Mouse (Mus musculus) limb, embryonic 12.5 days (tissue): ENCODE data around the gene Mrpl19. TPM values are rescaled to one million over a fixed set of nuclear protein-coding genes. Genes with fewer than 3 reads are reported as not detected.

Experiments used
- ATAC-seq: fragments of 200-750 bp; cut with Nextera tagmentation; 2 replicates; pipeline ENCODE4 v1.8.0; 2017; ENCODE audit warnings: low read depth, moderate TSS enrichment; ENCODE audit not compliant: insufficient number of reproducible peaks, insufficient read depth, low FRiP score, low TSS enrichment
- H3K27ac ChIP-seq: fragments of 300-500 bp; sonication (generic); 2 replicates; pipeline ENCODE4 v1.5.1; 2016; ENCODE audit warnings: mild to moderate bottlenecking, moderate library complexity
- H3K27me3 ChIP-seq: fragments of 300-500 bp; sonication (generic); 2 replicates; pipeline ENCODE4 v1.6.1; 2016; ENCODE audit warnings: mild to moderate bottlenecking, moderate library complexity
- H3K36me3 ChIP-seq: fragments of 300-500 bp; sonication (generic); 2 replicates; pipeline ENCODE4 v1.6.1; 2016; ENCODE audit warnings: mild to moderate bottlenecking, moderate library complexity
- H3K4me1 ChIP-seq: fragments of 300-500 bp; sonication (generic); replicated peaks from 2 replicates; pipeline ENCODE4 v1.6.1; 2016
- H3K4me2 ChIP-seq: fragments of 300-500 bp; sonication (generic); 2 replicates; pipeline ENCODE4 v1.6.1; 2016; ENCODE audit warnings: mild to moderate bottlenecking, moderate library complexity
- H3K4me3 ChIP-seq: fragments of 300-500 bp; sonication (generic); replicated peaks from 2 replicates; pipeline ENCODE4 v1.5.1; 2016; ENCODE audit warnings: mild to moderate bottlenecking
- H3K9ac ChIP-seq: fragments of 300-500 bp; sonication (generic); replicated peaks from 2 replicates; pipeline ENCODE4 v1.6.1; 2016; ENCODE audit warnings: mild to moderate bottlenecking, moderate library complexity
- H3K9me3 ChIP-seq: fragments of 300-500 bp; sonication (generic); 2 replicates; pipeline ENCODE4 v1.6.1; 2016; ENCODE audit warnings: mild to moderate bottlenecking, moderate library complexity
- WGBS: fragments of 180-500 bp; shearing (Covaris S2); methylation state at CpG from one replicate; pipeline ENCODE4 v1.1.7; 2016; 5-methylcytosine and 5-hydroxymethylcytosine counted together
- polyA plus RNA-seq: library from polyadenylated mRNA; unstranded; fragments of >200 nt; fragmentation: Nextera tagmentation; extraction: Ambion mirVana; gene quantifications from 2 replicates; pipeline ENCODE4 v1.2.1, GENCODE M21; 2016

Gene Mrpl19
- polyA plus RNA-seq, 1 experiment from 2014 or later = 54.8 TPM

- no peak overlapping the region for H3K4me3 ChIP-seq
- no peak for ATAC-seq
- H3K27ac ChIP-seq = no peak overlapping the region
- H3K4me2 ChIP-seq = no peak overlapping the region
- H3K9ac ChIP-seq = no peak overlapping the region
- H3K36me3 ChIP-seq = no peaks in the 10 kb centered on the region
- no peaks in the 10 kb centered on the region for H3K9me3 ChIP-seq
- 88% methylated on average over 7 of the region's 7 CpGs for WGBS
- H3K27me3 ChIP-seq = no peaks in the 10 kb centered on the region
- no peaks in the 10 kb centered on the region for H3K4me1 ChIP-seq
These were observed 5.4 kb upstream of the Mrpl19 start for GRCm38 (mm10) chr6:81971196-81971595.

- H3K4me2 ChIP-seq = peak overlapping the region; percentile 71
- H3K36me3 ChIP-seq = peaks cover 28% of the 10 kb centered on the region
- H3K9ac ChIP-seq = no peak overlapping the region
- H3K27me3 ChIP-seq = no peaks in the 10 kb centered on the region
- WGBS = 44% methylated on average over 2 of the region's 2 CpGs
- no peak; the same call in 1 of the 2 replicates for ATAC-seq
- peaks cover 9% of the 10 kb centered on the region for H3K4me1 ChIP-seq
- peak overlapping the region; percentile 84 for H3K4me3 ChIP-seq
- no peaks in the 10 kb centered on the region for H3K9me3 ChIP-seq
- H3K27ac ChIP-seq = no peak overlapping the region
These were observed 348 bp upstream of the Mrpl19 start for GRCm38 (mm10) chr6:81966068-81966544.

GRCm38 (mm10) chr6:81960284-81960683, 5.5 kb downstream of the Mrpl19 start:
- H3K4me1 ChIP-seq = peaks cover 9% of the 10 kb centered on the region
- H3K36me3 ChIP-seq = peaks cover 86% of the 10 kb centered on the region
- no peak overlapping the region for H3K4me3 ChIP-seq
- H3K27me3 ChIP-seq = no peaks in the 10 kb centered on the region
- peaks cover 7% of the 10 kb centered on the region for H3K9me3 ChIP-seq
- H3K27ac ChIP-seq = no peak overlapping the region
- 84% methylated on average over 1 of the region's 1 CpGs for WGBS
- no peak for ATAC-seq
- no peak overlapping the region for H3K9ac ChIP-seq
- H3K4me2 ChIP-seq = no peak overlapping the region

- no peak overlapping the region for H3K4me2 ChIP-seq
- H3K9me3 ChIP-seq = peaks cover 7% of the 10 kb centered on the region
- no peak overlapping the region for H3K9ac ChIP-seq
- 93% methylated on average over 8 of the region's 8 CpGs for WGBS
- H3K4me1 ChIP-seq = peaks cover 6% of the 10 kb centered on the region
- H3K27ac ChIP-seq = no peak overlapping the region
- no peak for ATAC-seq
- no peak overlapping the region for H3K4me3 ChIP-seq
- H3K36me3 ChIP-seq = peaks cover 90% of the 10 kb centered on the region
- H3K27me3 ChIP-seq = no peaks in the 10 kb centered on the region
These were observed 5.9 kb downstream of the Mrpl19 start for GRCm38 (mm10) chr6:81959866-81960265.

- no peaks in the 10 kb centered on the region for H3K4me1 ChIP-seq
- H3K27ac ChIP-seq = no peak overlapping the region
- H3K9ac ChIP-seq = no peak overlapping the region
- no peaks in the 10 kb centered on the region for H3K27me3 ChIP-seq
- H3K4me3 ChIP-seq = no peak overlapping the region
- H3K9me3 ChIP-seq = peaks cover 7% of the 10 kb centered on the region
- H3K36me3 ChIP-seq = peaks cover 95% of the 10 kb centered on the region
- WGBS = 89% methylated on average over 11 of the region's 11 CpGs
- ATAC-seq = no peak
- H3K4me2 ChIP-seq = no peak overlapping the region
These were observed 7.8 kb downstream of the Mrpl19 start for GRCm38 (mm10) chr6:81957992-81958391.

- H3K4me1 ChIP-seq = no peaks in the 10 kb centered on the region
- H3K36me3 ChIP-seq = peaks cover 96% of the 10 kb centered on the region
- no peak for ATAC-seq
- no peak overlapping the region for H3K4me2 ChIP-seq
- no peak overlapping the region for H3K9ac ChIP-seq
- 87% methylated on average over 4 of the region's 4 CpGs for WGBS
- H3K27ac ChIP-seq = no peak overlapping the region
- H3K9me3 ChIP-seq = peaks cover 7% of the 10 kb centered on the region
- H3K4me3 ChIP-seq = no peak overlapping the region
- no peaks in the 10 kb centered on the region for H3K27me3 ChIP-seq
These were observed 9.4 kb downstream of the Mrpl19 start for GRCm38 (mm10) chr6:81956399-81956798.

- H3K36me3 ChIP-seq = peaks cover 97% of the 10 kb centered on the region
- no peak overlapping the region for H3K4me2 ChIP-seq
- WGBS = 89% methylated on average over 5 of the region's 5 CpGs
- H3K27me3 ChIP-seq = no peaks in the 10 kb centered on the region
- ATAC-seq = no peak
- H3K4me3 ChIP-seq = no peak overlapping the region
- H3K9me3 ChIP-seq = peaks cover 7% of the 10 kb centered on the region
- no peaks in the 10 kb centered on the region for H3K4me1 ChIP-seq
- H3K9ac ChIP-seq = no peak overlapping the region
- H3K27ac ChIP-seq = no peak overlapping the region
These were observed 10.6 kb downstream of the Mrpl19 start for GRCm38 (mm10) chr6:81955133-81955532.

GRCm38 (mm10) chr6:81946906-81947305, 18.9 kb downstream of the Mrpl19 start:
- ATAC-seq = no peak
- Histone ChIP-seq H3K27me3 (no peaks in the 10 kb centered on the region), H3K27ac (no peak overlapping the region), H3K4me2 (no peak overlapping the region), H3K4me3 (no peak overlapping the region), H3K4me1 (no peaks in the 10 kb centered on the region), H3K36me3 (peaks cover 97% of the 10 kb centered on the region), H3K9ac (no peak overlapping the region), H3K9me3 (no peaks in the 10 kb centered on the region)
- 93% methylated on average over 6 of the region's 6 CpGs for WGBS

GRCm38 (mm10) chr6:81944432-81944831, 21.3 kb downstream of the Mrpl19 start:
- H3K9ac ChIP-seq = no peak overlapping the region
- ATAC-seq = no peak
- H3K4me3 ChIP-seq = no peak overlapping the region
- no peaks in the 10 kb centered on the region for H3K9me3 ChIP-seq
- no peaks in the 10 kb centered on the region for H3K4me1 ChIP-seq
- no peak overlapping the region for H3K27ac ChIP-seq
- H3K27me3 ChIP-seq = no peaks in the 10 kb centered on the region
- no peak overlapping the region for H3K4me2 ChIP-seq
- WGBS = 87% methylated on average over 3 of the region's 3 CpGs
- peaks cover 98% of the 10 kb centered on the region for H3K36me3 ChIP-seq

GRCm38 (mm10) chr6:81943281-81943680, 22.5 kb downstream of the Mrpl19 start:
- Histone ChIP-seq H3K9ac (no peak overlapping the region), H3K27ac (no peak overlapping the region), H3K4me1 (no peaks in the 10 kb centered on the region), H3K4me3 (no peak overlapping the region), H3K27me3 (no peaks in the 10 kb centered on the region), H3K36me3 (peaks cover 94% of the 10 kb centered on the region), H3K4me2 (no peak overlapping the region), H3K9me3 (no peaks in the 10 kb centered on the region)
- 92% methylated on average over 2 of the region's 2 CpGs for WGBS
- ATAC-seq = no peak

- H3K9ac ChIP-seq = no peak overlapping the region
- H3K27ac ChIP-seq = no peak overlapping the region
- no peaks in the 10 kb centered on the region for H3K27me3 ChIP-seq
- H3K36me3 ChIP-seq = peaks cover 90% of the 10 kb centered on the region
- no peaks in the 10 kb centered on the region for H3K4me1 ChIP-seq
- H3K4me3 ChIP-seq = no peak overlapping the region
- 89% methylated on average over 5 of the region's 5 CpGs for WGBS
- ATAC-seq = no peak
- no peak overlapping the region for H3K4me2 ChIP-seq
- no peaks in the 10 kb centered on the region for H3K9me3 ChIP-seq
These were observed 24.0 kb downstream of the Mrpl19 start for GRCm38 (mm10) chr6:81941718-81942117.

- H3K36me3 ChIP-seq = peaks cover 85% of the 10 kb centered on the region
- H3K27ac ChIP-seq = no peak overlapping the region
- no peaks in the 10 kb centered on the region; the same call in 1 of the 2 replicates for H3K9me3 ChIP-seq
- WGBS = 92% methylated on average over 3 of the region's 3 CpGs
- H3K27me3 ChIP-seq = no peaks in the 10 kb centered on the region
- no peak for ATAC-seq
- H3K4me2 ChIP-seq = no peak overlapping the region
- H3K4me1 ChIP-seq = no peaks in the 10 kb centered on the region
- no peak overlapping the region for H3K9ac ChIP-seq
- no peak overlapping the region for H3K4me3 ChIP-seq
These were observed 32.5 kb downstream of the Mrpl19 start for GRCm38 (mm10) chr6:81933281-81933680.
